Mouse (Mus musculus) c-Kit-negative CD71-positive TER-119-positive erythroid progenitor cells, embryonic 14.5 days (primary cell): ENCODE measurements around the gene Smpd3.
"Not testable (repeated sequence)": the region's sequence is repeated elsewhere in the genome, so short reads cannot be mapped to it uniquely, and the experiment has no call there.

ENCODE experiments used
- DNase-seq: peaks from one replicate; pipeline ENCODE4 v3.0.0-alpha.2; 2013; ENCODE audit warnings: low read depth, low spot score

Smpd3 gene

DNA sequence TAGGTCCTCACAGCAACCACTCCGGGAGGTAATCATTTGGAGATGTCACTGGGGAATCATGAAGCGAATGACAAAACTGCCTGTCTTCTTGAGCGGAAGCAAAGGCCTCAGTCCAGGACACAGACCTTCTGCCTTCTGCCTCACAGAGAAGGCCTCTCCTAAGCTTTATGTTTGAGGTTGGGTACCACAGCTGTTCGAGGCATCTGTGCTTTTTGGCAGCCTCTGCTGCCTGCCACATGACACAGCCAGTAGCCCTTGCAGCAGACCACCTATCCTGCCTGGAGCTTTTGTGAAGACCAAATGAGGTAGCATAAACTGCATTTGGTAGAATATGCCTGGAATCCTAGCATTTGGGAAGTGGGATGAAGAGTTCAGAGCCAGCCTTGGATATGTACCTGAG is 11.2 kb downstream of the Smpd3 start:
- DNase-seq = no peak

DNA sequence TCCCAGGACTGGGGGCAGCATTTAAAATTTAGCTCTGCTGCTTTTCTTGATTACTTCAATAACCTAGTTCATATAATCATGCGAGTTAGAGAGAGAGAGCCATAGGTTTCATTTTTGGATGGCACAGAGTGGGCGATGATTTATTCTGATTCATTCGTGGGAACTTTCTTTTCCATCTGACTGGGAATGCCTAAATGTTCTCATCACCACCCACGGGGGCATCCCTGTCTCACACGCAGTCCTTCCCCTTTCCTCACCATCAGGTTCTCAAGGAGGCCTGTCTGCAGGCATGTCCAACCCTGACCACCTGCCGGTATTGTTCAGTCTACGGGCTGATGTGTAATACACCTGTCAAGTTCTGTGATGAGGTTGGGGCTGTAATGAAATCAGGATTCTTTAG is 16.4 kb downstream of the Smpd3 start:
- no peak for DNase-seq

- DNase-seq = no peak
Observed at GRCm38 (mm10) chr8:106320002-106320401, 17.8 kb downstream of the Smpd3 start.

DNA sequence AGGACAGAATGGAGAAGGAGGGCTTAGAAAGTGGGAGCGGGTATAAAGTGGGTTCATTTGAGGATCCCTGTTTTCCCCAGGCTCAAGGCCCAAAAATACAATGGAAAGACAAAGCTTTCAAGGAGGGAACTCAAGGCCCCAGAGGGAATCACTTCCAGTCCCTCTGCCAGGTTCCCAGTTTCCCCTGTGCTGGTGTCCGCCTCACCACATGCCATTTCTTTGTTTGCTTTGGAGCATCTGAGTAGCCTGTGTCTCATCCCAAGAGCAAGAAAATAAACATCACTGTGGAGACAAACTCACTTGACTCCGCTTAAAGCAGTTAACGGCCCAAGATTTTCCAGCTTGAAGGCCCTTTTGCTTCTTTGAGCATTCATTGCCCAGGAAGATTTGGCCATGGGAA is 20.7 kb downstream of the Smpd3 start:
- DNase-seq = no peak

DNA sequence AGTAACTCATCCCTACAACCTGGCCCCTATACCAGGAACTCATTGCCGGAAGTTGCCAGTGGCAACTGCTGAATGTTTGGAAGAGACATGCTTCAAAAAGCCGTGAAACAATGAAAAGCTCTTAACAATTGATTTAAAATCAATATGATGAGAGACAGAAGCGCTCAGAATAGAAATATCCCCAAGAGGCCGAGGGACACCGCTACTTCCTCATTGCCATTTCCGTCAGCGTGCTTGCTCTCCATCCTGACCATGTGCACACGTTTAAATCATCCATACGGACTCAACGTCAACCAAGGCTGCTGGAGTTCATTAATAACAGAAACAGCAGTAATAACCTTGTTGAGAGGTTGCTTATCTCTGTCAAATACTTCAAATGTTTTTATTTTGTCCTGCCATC is 21.3 kb downstream of the Smpd3 start:
- no peak for DNase-seq

DNA sequence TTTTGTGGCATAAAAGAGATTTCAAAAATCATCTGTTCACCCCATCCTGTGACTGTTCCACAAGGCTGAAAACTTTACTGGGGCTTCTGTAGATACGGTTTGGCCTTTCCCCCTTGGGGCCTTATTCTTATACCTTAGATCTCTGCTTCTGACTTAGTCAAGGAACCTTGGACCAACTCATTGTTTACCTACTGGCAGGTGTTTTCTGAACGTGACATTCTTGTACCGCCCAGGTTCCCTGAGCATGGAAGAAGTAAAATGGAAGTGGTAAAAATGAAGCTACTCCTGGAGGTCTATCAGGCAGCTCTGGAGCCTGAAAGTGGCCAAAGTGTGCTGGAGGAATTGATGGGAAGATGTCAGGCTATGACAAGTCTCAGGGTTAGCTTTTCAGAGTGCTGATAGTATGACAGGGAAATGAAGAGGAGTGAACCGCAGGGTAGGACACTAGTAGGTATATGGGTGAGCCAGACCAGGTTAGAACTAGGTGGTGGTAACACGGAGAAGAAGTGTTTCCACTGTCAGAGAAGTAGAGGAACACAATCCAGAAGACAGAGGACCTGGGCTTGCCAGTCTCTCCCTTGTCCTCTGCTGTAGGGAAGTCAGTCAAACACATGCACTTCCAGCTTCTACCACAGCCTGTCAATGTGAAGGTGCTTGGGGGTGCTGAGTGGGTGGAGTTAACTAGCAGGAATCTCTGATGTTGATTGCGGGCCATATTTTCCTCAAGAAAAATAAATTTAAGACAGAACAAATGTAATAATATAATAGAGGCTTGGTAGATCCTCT is 22.2 kb downstream of the Smpd3 start:
- DNase-seq = no peak

DNA sequence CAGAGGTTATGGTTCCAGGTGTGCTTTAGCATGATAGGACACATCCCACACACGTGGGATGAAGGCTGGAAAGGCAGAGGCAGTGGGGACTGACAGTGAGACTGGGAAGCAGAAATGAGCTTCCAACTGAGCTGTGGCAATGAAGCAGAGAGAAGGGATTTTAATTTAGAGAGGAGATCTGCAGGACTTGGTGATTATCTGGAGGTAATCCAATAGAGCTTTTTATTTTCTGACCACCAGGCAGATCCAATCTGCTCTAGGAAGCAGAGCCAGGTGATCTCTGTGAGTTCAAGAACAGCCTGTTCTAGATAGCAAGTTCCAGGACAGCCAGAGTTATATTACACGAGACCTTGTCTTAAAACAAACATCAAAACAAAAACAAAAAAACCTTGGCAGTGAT is 24.0 kb downstream of the Smpd3 start:
- no peak for DNase-seq

- DNase-seq = no peak
Observed at GRCm38 (mm10) chr8:106313120-106313737, 24.6 kb downstream of the Smpd3 start.

- DNase-seq = no peak
Observed at GRCm38 (mm10) chr8:106311967-106312366, 25.8 kb downstream of the Smpd3 start.

GRCm38 (mm10) chr8:106310026-106310652 is 27.6 kb downstream of the Smpd3 start:
- no peak for DNase-seq

GRCm38 (mm10) chr8:106308082-106308786 is 29.6 kb downstream of the Smpd3 start:
- DNase-seq = not testable (repeated sequence)

- no peak for DNase-seq
Observed at GRCm38 (mm10) chr8:106307586-106307985, 30.2 kb downstream of the Smpd3 start.

- DNase-seq = not testable (repeated sequence)
Observed at GRCm38 (mm10) chr8:106306711-106307248, 31.0 kb downstream of the Smpd3 start.

- no peak for DNase-seq
Observed at GRCm38 (mm10) chr8:106306076-106306475, 31.7 kb downstream of the Smpd3 start.

DNA sequence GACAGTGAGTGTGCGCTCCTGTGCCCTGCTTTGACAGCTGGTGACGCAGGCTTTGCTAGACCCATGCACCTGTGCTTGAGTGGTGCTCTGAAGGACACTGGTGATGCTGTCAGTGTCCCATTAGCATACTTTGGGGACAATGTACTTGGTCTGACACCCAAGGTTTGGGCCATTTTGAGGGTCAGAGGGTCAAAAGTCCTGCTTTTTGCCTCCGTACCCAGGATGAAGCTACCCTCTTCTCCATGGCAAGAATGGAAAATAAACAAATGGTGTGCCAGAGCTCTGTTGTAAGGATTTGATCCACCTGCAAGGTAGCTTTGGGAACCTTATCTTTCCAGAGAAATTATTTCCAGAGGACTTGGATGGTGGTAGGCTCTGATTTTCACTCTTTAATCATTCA is 32.5 kb downstream of the Smpd3 start:
- no peak for DNase-seq

- DNase-seq = no peak
Observed at GRCm38 (mm10) chr8:106304321-106304720, 33.5 kb downstream of the Smpd3 start.

GRCm38 (mm10) chr8:106300739-106301715 is 36.8 kb downstream of the Smpd3 start:
- DNase-seq = no peak

- DNase-seq = no peak
Observed at GRCm38 (mm10) chr8:106299686-106300085, 38.1 kb downstream of the Smpd3 start.

GRCm38 (mm10) chr8:106298846-106299245 is 38.9 kb downstream of the Smpd3 start:
- no peak for DNase-seq

DNA sequence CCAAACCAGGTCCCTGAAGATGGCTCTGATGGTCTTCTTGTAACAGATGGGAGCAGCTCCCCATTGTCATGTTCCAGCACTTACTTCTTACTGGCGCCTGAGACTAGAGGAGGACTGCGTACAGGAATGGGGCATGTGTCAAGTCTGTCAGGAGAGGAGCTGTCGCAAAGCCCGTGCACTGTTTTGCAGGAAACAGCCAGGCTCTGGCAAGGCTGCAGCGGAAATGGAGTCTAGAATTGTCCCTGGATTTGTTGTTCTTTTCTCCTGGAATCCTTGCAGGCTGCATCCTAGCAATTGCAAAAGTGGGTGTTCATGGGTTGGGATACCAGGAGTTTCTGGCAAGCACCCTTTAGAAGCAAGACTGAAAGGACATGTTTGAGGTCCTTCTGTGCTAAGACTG is 39.5 kb downstream of the Smpd3 start:
- no peak for DNase-seq
